Mouse (Mus musculus): ENCODE data around the gene Socs7. TPM values are rescaled to one million over a fixed set of nuclear protein-coding genes. Genes with fewer than 3 reads are reported as not detected.
"Not testable (repeated sequence)": the region's sequence is repeated elsewhere in the genome, so short reads cannot be mapped to it uniquely, and the experiment has no call there.

Socs7 gene
- polyA plus RNA-seq (2021): 21.7 TPM

DNA sequence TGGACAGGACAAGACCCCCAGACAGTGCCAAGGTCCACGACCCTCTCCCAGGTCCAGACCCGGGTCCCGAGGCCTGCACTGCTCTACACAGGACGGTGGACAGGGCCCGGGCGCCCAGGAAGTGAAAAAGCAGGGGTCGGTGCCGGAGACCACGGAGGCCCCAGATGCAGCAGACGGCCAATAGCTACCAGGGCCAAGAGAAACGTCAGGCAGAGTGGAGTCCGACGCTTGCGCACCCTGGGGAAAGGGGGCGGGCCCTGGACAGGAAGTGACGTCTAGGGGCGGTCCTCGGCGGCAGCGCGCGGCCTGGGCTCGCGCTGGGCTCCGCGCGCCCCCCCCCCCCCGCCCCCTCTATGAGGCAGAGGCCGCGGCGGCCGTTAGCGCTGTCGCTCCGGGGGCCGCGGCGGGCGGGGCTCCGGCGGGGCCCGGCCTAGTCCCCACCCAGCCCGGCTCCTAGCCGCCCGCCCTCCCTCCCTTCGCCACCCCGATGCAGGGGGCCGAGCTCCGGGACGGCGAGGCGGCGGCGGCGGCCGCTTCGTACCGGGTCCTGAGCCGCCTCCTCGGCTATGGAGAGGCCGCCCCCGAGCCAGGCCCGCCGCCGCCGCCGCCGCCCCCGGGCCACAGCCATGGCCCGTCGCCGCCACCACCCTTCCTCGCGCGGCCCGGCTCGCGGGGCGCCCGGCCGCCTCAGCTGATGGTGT lies at the start of gene Socs7:
TSS of gene Socs7 (plus strand) at position 604 of the 701 bp plus-strand sequence.
- POLR2A ChIA-PET: no interaction called here
- no peak for TF ChIP-seq CTCF (IDR thresholded peaks at IDR 0.05)
- DNase-seq (ENCODE audit: low read depth, low spot score) (no peak), ATAC-seq (peak; percentile 78)
- CTCF ChIA-PET: interaction anchor here (1.6 kb wide), 1 partner anchor 9 kb away, joined by 4 read pairs; no protein-coding TSS in a partner anchor
- H3K27me3 ChIP-seq: no peaks in the 10 kb centered on the region
- in situ Hi-C loops (cut with MboI; ENCODE audit: low pct_unique_long_range_greater_than_20kb): loop anchor here (5.0 kb wide), 1 partner anchor 35 kb away; no protein-coding TSS in a partner anchor

- in situ Hi-C loops (cut with MboI; ENCODE audit: low pct_unique_long_range_greater_than_20kb): loop anchor here (5.0 to 25.0 kb wide), 2 partner anchors 36 to 101 kb away; no protein-coding TSS in a partner anchor
- CTCF ChIA-PET: interaction anchor here (0.7 kb wide), 1 partner anchor 15 kb away, joined by 3 read pairs; no protein-coding TSS in a partner anchor
- DNase-seq (ENCODE audit: low read depth, low spot score); H3K27me3 ChIP-seq; POLR2A ChIA-PET; ATAC-seq: not testable (repeated sequence)
Measured at GRCm38 (mm10) chr11:97312871-97313270, 49.5 kb upstream of the Socs7 start.

GRCm38 (mm10) chr11:97314110-97314509 lies 48.2 kb upstream of the Socs7 start:
- DNase-seq (ENCODE audit: low read depth, low spot score): no peak
- CTCF ChIA-PET: interaction anchor here (1.2 kb wide), 1 partner anchor 17 kb away, joined by 3 read pairs; no protein-coding TSS in a partner anchor

GRCm38 (mm10) chr11:97314751-97315503 lies 47.4 kb upstream of the Socs7 start:
- CTCF ChIA-PET: interaction anchor here (1.2 to 1.5 kb wide), 2 partner anchors 18 to 39 kb away, joined by 3 to 5 read pairs; no protein-coding TSS in a partner anchor
- POLR2A ChIA-PET: interaction anchor here (0.6 to 0.8 kb wide), 2 partner anchors 9 to 15 kb away, joined by 3 to 4 read pairs; no protein-coding TSS in a partner anchor
- no peaks in the 10 kb centered on the region for H3K27me3 ChIP-seq
- in situ Hi-C loops (cut with MboI; ENCODE audit: low pct_unique_long_range_greater_than_20kb): loop anchor here (5.0 to 25.0 kb wide), 2 partner anchors 38 to 103 kb away; no protein-coding TSS in a partner anchor
- ATAC-seq: no peak
- DNase-seq (ENCODE audit: low read depth, low spot score): no peak
- TF ChIP-seq CTCF (IDR thresholded peaks at IDR 0.05): no peak

More at GRCm38 (mm10) chr11:97314110-97314509, 48.2 kb upstream of the Socs7 start:
- TF ChIP-seq CTCF (IDR thresholded peaks at IDR 0.05): peak; percentile 51
- POLR2A ChIA-PET: interaction anchor here (0.6 kb wide), 1 partner anchor 8 kb away, joined by 4 read pairs; no protein-coding TSS in a partner anchor
- no peak for ATAC-seq
- in situ Hi-C loops (cut with MboI; ENCODE audit: low pct_unique_long_range_greater_than_20kb): loop anchor here (5.0 to 25.0 kb wide), 2 partner anchors 37 to 102 kb away; no protein-coding TSS in a partner anchor
- no peaks in the 10 kb centered on the region for H3K27me3 ChIP-seq

DNA sequence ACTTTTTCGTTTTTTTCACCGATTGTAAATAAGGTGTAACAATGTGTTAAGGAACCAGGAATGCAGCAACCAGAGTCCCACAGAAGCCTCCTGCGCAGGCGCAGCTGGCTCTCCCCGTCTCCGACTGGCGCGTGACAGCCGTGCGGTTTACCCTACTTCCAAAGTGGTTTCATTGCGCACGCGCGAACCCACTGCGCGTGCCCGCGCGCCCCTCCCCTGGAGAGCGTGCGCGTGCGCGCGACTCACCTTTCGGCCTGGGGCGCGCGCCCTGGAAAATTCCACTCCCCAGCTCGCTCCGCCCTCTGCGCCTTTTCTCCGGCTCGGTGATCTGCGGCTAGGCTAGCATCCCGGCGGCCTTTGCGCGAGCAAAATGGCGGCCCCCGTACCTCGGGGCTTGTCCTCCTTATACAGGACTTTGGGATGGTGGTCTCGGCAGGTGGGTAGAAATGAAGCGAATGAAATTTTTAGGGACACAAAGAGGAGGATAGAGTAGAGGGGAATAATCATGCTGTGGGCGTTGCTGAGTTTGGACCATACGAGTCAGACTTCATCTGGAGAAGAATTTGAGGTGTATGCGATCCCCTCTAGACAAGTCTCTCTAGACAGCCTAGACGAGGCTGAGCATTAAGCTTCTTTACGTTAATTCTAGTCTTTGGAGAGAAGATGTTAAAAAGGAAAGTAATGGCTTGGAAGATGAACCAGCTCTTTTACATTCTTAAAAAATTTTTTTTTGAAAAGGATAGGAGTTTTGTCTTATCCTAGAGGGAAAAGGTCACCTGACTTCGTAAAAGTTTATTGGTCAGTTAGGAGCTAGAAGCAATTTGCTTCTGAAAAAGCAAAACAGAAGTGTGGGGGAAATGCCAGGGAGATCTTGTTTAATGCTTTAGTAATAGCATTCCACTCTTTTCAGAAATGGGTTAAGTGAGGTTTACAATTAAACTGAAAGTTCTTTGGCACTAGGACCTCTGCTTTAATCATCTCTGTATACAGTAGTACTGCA lies 46.5 kb upstream of the Socs7 start, which contains the start of gene Mrpl45:
TSS of gene Mrpl45 (plus strand) at position 213 of the 1,000 bp plus-strand sequence.
- ATAC-seq: peak; percentile 39
- POLR2A ChIA-PET: interaction anchor here (0.6 to 0.8 kb wide), 2 partner anchors 14 to 32 kb away, joined by 3 read pairs; no protein-coding TSS in a partner anchor
- CTCF ChIA-PET: interaction anchor here (0.8 to 1.5 kb wide), 2 partner anchors 40 to 138 kb away, joined by 3 to 5 read pairs; no protein-coding TSS in a partner anchor
- H3K27me3 ChIP-seq: no peaks in the 10 kb centered on the region
- in situ Hi-C loops (cut with MboI; ENCODE audit: low pct_unique_long_range_greater_than_20kb): loop anchor here (25.0 kb wide), 1 partner anchor 104 kb away; no protein-coding TSS in a partner anchor
- TF ChIP-seq CTCF (IDR thresholded peaks at IDR 0.05): no peak
- peak; percentile 80 for DNase-seq (ENCODE audit: low read depth, low spot score)

GRCm38 (mm10) chr11:97321197-97321596 lies 41.2 kb upstream of the Socs7 start:
- DNase-seq (ENCODE audit: low read depth, low spot score) (no peak), ATAC-seq (no peak)
- in situ Hi-C loops (cut with MboI; ENCODE audit: low pct_unique_long_range_greater_than_20kb): loop anchor here (25.0 kb wide), 1 partner anchor 109 kb away; no protein-coding TSS in a partner anchor
- TF ChIP-seq CTCF (IDR thresholded peaks at IDR 0.05): no peak
- no peaks in the 10 kb centered on the region for H3K27me3 ChIP-seq
- POLR2A ChIA-PET: no interaction called here
- CTCF ChIA-PET: no interaction called here

DNA sequence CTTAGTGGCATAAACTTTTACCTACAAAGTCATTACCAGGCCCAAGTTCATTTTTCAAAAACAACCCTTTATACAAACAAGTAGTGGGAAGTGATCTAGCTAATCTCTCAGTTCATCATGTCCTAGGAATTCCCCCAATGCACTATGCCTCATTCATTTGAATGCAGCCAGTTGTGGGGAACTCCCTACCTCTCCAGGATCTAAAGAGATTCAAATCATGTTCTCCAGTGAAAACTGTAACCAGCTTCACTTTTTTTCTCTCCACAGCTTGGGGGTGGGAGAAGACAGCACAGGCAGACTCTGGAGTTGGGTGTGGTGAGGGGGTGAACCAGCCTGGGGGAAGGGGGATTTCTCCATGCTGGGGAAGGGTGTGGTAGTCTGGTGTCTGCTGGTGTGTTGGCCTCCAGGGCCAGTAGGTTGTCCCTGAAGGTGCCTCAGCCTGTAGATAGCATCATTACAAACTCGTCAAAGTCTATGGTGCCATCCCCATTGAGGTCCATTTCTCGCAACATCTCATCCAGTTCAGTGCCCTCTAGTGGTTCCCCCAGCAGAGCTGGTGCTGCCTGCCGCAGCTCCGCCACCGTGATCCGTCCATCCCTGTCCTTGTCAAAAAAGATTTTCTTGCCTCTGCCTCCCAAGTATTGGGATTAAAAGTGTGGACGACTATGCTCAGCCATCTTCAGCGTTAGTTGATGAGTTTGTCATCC lies 40.3 kb upstream of the Socs7 start:
- DNase-seq (ENCODE audit: low read depth, low spot score); POLR2A ChIA-PET; H3K27me3 ChIP-seq; ATAC-seq: not testable (repeated sequence)
- CTCF ChIA-PET: interaction anchor here (1.8 kb wide), 1 partner anchor 12 kb away, joined by 8 read pairs; no protein-coding TSS in a partner anchor
- in situ Hi-C loops (cut with MboI; ENCODE audit: low pct_unique_long_range_greater_than_20kb): loop anchor here (25.0 kb wide), 1 partner anchor 110 kb away; no protein-coding TSS in a partner anchor

DNA sequence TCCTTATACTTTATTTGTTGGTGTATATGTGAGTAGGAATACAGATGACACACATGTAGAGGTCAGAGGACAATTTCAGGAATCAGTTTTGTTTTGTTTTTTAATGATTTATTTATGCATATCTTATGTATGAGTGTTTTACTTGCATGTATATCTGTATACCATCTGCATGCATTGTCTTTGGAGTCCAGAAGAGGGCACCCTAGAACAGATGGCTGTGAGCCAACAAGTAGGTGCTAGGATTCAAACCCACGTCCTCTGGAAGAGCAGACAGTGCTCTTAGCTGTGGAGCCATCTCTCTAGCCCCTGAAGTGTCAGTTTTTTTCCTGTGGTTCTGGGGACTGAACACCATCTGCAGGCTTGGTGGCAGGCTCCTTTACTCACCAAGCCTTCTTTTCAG lies 37.1 kb upstream of the Socs7 start:
- ChIA-PET POLR2A (no interaction called here), CTCF (no interaction called here)
- in situ Hi-C loops (cut with MboI; ENCODE audit: low pct_unique_long_range_greater_than_20kb): loop anchor here (25.0 kb wide), 1 partner anchor 238 kb away; no protein-coding TSS in a partner anchor
- no peak for DNase-seq (ENCODE audit: low read depth, low spot score)
- peak; percentile 55 for TF ChIP-seq CTCF (IDR thresholded peaks at IDR 0.05)
- ATAC-seq: no peak
- no peaks in the 10 kb centered on the region for H3K27me3 ChIP-seq

Measured in Patski (cell line).